Mouse (Mus musculus): ENCODE results near the gene Ube2j2.

Ube2j2 gene

GRCm38 (mm10) chr4:155964396-155964795, 20.8 kb downstream of the Ube2j2 start:
- no peak for DNase-seq

- no peak for DNase-seq
Observed at GRCm38 (mm10) chr4:155969043-155969653, 25.5 kb downstream of the Ube2j2 start.

- no peak for DNase-seq
Observed at GRCm38 (mm10) chr4:155970286-155970685, 26.7 kb downstream of the Ube2j2 start.

- no peak for DNase-seq
Observed at GRCm38 (mm10) chr4:155972651-155973050, 29.0 kb downstream of the Ube2j2 start.

- DNase-seq: no peak
Observed at GRCm38 (mm10) chr4:155973239-155973638, 29.6 kb downstream of the Ube2j2 start.

- no peak for DNase-seq
Observed at GRCm38 (mm10) chr4:155981436-155982082, 37.9 kb downstream of the Ube2j2 start.

GRCm38 (mm10) chr4:155983788-155984187, 40.2 kb downstream of the Ube2j2 start:
- no peak for DNase-seq

GRCm38 (mm10) chr4:155991211-155991907, 47.7 kb downstream of the Ube2j2 start:
- peak; percentile 30 for DNase-seq

- no peak for DNase-seq
Observed at GRCm38 (mm10) chr4:155991908-155992230, 48.2 kb downstream of the Ube2j2 start.

GRCm38 (mm10) chr4:155992241-155992905, 48.7 kb downstream of the Ube2j2 start, which contains the start of the genes B3galt6 and Sdf4:
Gene B3galt6, minus strand, starts transcription at chr4:155992649.
Gene Sdf4, plus strand, starts transcription at chr4:155992872.
- DNase-seq: peak; percentile 84

GRCm38 (mm10) chr4:155992906-155993547, 49.4 kb downstream of the Ube2j2 start:
- DNase-seq: peak; percentile 98

- DNase-seq: no peak
Observed at GRCm38 (mm10) chr4:155993606-155994005, 50.0 kb downstream of the Ube2j2 start.

GRCm38 (mm10) chr4:156004109-156004508, 60.5 kb downstream of the Ube2j2 start:
- no peak for DNase-seq

- DNase-seq: no peak
Observed at GRCm38 (mm10) chr4:156008369-156008768, 64.7 kb downstream of the Ube2j2 start.
